Mouse (Mus musculus) WW6 (cell line): Measurements from ENCODE around the gene Rrp9.

Experiments used
- DNase-seq: peaks from one replicate; pipeline ENCODE4 v3.0.0-alpha.2; 2013; ENCODE audit warnings: low read depth, low spot score

Rrp9 gene

DNA sequence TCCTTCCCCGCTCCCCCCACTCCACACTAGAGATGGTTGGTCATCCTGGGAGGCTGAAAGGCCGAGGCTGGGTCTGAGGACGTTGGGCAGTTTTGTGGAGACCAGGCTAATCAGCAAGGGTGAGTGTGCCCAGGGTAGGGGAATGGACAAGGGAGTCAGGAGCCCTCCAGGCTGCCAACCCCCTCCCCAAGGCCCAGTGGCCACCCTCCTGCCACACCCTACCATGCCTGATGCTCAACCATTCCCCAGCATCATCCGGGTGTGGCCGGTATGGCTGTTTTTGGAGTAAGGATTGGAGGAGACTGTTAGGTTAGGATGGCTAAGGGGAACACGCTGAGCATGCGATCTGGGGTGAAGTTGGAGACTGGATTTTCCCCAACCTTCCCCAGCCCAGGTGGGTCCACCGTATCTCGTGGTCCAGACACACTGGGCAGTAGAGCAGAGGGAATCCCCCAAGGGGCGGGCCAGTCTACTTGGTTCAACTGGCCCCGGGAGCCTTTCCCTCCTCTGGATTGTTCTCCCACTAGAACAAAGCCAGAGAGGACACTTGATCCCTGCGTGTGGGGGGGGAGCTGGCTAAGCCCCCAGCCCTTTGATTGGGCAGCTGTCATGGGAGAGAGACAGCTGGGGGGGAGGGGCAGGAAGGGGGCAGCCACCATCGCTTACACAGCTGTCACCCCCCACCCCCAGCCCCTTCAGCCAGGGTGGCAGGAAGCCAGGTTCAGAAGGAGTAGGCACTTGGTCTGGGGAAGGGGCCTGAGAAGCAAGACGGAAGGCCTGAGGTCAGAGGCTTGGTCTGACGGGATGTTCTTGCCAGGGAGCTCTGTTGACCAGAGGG, 19.2 kb upstream of the Rrp9 start:
- no peak for DNase-seq

DNA sequence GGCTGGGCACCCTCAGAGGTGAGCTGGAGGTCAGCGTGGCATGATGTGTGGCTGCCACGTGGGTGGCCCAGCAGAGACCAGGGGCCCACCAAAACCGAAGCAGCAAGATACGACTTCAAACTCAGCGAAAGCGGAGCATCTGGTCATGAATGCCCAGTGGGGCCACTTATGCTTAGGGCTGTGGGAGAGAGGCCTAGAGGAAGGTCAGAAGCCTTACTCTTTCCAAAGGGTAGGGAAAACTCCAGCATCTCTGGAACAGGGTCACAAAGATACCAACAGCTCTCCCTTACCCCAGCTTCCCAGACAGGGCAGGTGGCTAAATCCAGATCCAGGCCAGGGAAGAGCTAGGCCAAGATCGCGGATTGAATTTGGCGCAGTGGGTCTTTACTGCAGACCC, 18.6 kb upstream of the Rrp9 start:
- no peak for DNase-seq

DNA sequence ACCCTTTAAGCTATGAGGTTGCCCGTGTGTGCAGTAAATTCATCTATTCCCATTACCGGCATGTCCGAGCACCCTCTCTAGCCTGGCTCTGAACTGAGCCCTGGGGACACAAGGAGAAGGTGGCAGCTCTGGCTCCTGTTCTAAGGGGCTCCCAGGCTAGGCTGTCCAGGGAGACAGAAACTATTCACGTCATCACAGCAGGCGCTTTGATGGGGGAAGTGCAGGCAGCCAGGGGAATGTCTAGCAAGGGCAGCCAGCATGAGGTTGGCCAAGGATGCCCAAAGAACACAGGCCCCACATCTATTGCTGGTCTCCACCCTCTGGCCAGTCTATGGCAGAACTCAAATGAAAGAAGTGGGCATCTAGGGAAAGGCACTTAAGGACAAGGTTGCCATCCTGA, 17.8 kb upstream of the Rrp9 start:
- no peak for DNase-seq

DNA sequence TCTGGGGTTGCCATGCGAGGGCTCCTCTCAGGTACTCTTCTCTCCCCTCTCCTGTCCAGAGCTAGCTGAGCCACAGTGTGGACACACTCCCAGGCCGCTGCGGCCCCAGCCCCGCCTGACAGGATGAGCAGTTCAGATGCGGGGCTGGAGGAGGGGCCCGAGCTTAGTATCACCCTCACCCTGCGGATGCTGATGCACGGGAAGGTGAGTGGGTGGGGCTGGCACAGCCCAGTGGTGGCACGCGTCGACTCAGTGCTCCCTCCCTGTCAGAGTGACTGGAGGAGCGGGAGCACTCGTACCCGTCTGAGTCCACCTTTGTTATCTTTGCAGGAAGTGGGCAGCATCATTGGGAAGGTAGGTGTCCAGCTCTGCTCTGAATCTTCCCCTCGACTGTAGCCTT, 15.8 kb upstream of the Rrp9 start:
- no peak for DNase-seq

DNA sequence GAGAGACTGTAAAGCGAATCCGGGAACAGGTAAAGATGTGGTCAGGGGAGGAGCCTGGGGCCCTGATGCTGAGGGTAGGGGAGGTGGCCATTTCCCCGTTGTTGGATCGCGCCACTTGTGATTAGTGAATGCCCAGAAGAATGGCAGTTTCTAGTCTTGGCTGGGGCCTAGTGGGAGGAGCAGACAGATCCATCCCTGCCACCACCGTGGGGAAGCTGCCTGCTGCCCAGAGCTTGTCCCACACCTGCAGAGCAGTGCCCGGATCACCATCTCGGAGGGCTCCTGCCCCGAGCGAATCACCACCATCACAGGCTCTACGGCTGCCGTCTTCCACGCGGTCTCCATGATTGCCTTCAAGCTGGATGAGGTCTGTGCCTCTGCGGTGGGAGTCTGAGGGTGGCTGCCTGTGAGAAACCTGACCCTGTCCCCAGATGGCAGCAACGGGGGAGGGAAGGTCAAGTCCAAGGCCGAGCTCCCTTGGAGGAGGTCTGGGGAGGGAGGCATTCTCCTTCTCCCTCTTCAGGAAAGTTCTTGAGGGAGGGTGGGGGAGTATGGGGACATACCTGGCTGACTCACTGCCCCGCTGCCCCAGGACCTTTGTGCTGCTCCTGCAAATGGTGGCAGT, 15.2 kb upstream of the Rrp9 start:
- no peak for DNase-seq

DNA sequence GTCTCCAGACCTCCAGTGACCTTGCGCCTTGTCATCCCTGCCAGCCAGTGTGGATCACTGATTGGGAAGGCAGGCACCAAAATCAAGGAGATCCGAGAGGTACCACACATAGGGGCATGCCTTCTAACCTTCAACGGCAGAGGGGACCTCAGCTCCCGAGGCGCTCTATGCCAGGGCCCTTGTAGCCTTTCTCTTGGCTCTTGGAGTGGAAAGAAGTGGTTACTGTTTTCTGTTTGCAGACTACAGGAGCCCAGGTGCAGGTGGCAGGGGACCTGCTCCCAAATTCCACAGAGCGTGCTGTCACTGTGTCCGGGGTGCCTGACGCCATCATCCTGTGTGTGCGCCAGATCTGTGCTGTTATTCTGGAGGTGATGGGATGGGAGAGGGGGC, 14.7 kb upstream of the Rrp9 start:
- DNase-seq: no peak

DNA sequence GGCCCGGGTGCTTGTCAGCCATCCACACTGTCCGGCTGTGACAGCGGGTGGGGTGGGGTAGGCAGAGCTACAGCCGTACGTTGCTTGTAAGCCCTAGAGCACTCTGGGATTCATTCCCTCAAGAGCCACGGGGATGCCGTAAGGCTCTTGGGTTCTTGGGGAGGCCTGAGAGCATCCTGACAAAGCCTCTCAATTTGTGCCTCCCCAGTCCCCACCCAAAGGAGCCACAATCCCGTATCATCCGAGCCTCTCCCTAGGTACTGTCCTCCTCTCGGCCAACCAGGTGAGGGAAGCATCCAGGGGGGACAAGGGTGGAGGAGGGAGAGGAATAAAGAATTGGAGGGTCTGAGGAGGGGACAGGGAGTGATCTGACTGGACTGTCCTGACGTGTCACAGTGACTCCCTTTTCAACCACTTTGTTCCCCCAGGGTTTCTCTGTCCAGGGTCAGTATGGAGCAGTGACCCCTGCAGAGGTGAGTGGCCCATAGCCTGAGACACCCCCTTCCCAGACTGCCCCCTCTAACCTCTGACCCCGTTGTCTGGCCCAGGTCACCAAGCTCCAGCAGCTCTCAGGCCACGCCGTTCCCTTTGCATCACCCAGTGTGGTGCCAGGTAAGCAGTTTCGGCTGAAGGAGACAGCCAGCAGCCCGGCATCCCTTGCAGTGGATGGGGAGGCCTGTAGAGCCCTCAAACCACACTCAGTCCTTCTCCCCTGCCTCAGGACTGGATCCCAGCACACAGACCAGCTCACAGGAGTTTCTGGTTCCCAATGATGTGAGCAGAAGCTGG, 13.9 kb upstream of the Rrp9 start:
- no peak for DNase-seq

DNA sequence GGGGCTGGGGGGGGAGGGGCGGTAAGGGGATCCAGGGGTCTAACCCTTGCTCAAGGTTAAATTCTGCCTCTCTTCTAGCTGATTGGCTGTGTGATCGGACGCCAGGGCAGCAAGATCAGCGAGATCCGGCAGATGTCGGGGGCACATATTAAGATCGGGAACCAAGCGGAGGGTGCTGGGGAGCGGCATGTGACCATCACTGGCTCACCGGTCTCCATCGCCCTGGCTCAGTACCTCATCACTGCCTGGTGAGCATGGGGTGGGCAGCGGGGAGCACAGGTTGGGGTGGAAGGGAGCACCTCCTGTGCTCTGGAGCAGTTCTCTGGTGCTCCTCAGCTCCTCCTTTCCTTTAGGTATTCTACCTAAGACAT, 13.3 kb upstream of the Rrp9 start:
- no peak for DNase-seq

DNA sequence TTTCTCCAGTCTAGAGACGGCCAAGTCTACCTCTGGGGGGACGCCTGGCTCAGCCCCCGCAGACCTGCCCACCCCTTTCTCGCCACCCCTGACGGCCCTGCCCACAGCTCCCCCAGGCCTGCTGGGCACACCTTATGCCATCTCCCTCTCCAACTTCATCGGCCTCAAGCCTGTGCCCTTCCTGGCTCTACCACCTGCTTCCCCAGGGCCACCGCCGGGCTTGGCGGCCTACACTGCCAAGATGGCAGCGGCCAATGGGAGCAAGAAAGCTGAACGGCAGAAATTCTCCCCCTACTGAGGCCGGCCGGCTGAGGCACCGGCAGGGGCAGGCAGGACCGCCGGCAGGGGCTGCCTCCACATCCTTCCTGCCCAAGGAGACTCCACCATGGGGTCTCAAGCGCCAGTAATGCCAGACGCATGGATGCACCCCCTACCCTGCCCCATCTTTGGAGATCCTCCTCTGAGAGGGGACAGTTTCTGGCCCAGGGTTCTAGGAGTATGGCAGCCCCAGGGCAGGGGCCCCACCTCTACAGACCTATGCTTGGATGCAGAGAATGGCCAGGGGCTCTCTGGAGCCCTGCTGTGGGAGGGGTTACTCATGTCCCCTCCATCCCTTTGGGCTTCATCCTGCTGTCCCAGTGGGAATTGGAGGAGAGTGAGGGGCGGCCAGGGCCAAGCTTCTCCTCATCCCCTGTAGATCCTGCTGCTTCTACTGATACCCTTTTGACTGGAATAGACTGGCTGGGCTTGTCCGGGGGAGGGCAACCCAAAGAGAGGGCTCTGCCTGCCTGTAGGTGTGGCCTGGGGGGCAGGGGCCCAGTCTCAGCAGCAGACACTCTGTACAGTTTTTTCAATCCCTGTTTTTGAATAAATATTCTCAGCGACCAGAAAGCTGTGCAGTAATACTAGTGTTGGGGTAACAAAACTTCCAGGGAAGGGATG, 12.4 kb upstream of the Rrp9 start:
- DNase-seq: no peak

DNA sequence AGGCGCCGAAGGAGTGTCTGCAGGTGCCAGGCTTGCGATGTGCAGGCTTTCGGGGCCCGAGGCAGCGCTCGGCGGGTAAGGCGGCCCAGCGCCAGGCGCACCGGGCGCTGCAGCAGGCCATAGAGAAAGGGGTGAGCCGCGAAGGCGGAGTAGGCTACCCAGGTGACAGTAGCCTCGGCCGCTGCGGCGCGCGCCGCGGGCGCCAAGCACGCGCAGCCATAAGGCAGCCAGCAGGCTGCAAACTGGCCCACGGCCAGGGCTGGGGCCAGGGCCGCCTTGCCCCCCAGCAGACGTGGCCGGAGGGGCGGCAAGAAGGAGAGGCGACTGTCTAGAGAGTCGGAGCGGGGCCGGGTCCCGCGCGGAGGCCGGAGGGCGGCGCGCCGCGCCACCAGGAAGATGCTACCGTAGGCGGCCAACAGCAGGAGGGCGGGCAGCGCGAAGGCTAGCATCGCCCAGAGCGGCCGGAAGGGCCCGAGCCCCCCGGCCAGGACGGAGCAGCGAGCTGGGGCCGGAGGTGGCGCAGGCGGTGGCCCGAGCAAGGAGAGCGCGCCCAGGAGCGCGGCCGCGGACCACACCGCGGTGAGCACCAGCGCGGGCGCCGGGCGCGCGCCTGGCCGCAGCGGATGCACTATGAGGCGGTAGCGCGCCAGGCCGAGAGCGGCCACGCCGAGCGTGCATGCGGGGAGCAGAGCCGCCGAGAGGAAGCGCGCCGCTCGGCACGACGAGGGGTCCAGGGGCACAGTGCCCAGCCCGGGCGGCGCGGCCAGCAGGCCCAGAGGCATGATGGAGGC, 10.8 kb upstream of the Rrp9 start:
- no peak for DNase-seq

DNA sequence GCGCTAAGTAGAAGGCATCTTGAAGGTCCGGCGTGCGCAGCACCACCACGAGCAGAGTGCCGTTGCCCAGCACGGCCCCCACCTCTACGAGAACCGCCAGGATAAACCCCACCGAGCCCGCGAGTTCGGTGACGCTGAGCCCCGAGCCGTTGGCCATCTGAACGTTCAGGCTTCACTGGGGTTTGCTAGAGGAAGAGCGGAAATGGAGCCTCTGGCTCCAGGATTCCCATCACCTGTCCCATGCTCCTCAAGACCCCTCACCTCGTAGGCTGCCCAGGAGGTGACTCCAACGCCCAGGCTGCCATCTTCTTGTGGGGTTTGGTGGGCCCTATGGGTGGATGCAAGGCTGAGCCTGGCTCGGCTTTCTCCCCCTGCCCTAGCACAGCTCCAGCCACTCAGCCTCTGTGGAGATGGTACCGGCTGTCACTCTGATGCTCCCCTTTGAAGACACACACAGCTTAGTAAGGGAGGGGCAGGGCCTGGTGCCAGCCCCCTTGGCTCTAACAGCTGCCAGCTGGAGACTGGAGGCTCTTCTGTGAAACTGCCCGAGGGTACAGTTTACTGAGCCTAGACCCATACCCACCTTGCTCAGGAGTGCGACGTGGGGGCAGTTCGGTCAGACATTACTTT, 10.1 kb upstream of the Rrp9 start, which contains the start of gene Gpr62:
Gpr62 (minus strand) TSS at position 368 of the 630 bp plus-strand sequence.
- no peak for DNase-seq

DNA sequence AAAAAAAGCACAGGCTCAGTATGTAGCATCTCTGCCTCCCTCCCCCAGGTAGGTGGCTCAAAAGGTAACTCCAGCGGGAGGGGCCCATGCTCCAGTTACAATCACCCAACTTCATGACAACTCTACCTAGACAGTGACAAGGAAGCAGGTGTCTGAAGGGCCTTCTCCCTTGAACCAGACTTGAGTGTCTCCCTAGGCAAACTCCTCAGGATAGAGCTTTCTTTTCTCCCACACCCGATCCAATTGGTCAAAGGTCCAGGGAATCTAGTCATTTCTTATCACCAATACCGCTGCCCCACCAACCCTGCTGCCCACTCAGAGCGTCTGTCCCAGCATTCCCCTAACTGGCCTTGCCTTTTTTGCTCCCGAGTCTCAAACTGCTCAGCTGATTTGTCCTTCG, 9.0 kb upstream of the Rrp9 start:
- no peak for DNase-seq

DNA sequence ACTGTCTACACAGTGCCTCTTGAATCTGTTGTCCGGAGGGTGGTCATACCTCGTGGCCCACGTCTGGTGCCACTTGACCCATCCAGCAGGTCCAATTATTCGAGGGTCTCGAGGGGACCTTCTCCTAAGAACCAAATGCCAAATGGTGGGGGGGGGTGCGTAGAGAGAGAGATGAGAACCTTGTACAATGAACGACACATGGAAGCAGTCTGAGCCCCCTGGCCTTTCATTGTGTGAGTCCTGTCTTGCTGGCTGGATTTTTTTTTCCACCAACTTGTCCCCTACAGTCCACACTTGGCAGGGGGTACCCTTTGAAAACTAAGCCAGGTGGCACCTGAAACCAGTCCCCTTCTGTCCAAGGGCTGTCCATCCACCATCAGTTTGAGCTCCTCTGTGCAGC, 8.0 kb upstream of the Rrp9 start:
- DNase-seq: no peak

DNA sequence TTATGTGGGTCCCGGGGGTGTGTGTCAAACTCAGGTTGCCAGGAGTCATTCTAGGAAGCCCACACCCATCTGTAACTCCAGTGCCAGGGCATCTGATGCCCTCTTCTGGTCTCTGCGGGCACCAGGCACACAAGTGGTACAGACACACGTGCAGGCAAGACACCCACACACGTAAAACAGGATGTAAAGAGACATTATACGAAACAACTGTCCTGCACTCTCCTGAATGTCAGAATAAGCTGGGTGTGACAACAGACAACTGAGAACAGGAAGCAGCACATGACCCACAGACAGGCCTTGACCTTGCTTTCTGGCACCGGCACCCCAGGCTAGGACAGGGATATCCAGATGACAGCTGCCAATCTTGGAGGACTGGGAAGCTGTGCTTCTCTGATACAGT, 6.4 kb upstream of the Rrp9 start:
- no peak for DNase-seq

DNA sequence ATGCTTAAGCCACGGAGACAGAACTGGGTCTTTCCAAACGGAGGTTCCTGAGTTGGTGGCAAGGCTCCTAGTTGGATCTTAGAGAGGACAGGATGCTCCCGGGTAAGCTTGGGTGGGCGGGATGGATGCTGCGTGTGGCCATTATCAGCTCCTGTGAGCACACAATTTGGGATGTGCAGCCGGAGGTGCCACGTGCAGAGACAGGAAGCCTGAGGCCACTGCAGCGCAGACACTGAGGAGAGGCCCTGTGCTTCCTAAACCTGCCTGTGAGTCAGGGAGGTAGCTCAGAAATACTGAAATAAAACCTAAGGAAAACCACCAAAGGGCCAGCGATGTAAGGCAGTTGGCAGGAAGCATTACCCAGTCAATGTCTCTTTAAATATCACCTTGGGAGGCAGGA, 6.0 kb upstream of the Rrp9 start:
- DNase-seq: no peak

DNA sequence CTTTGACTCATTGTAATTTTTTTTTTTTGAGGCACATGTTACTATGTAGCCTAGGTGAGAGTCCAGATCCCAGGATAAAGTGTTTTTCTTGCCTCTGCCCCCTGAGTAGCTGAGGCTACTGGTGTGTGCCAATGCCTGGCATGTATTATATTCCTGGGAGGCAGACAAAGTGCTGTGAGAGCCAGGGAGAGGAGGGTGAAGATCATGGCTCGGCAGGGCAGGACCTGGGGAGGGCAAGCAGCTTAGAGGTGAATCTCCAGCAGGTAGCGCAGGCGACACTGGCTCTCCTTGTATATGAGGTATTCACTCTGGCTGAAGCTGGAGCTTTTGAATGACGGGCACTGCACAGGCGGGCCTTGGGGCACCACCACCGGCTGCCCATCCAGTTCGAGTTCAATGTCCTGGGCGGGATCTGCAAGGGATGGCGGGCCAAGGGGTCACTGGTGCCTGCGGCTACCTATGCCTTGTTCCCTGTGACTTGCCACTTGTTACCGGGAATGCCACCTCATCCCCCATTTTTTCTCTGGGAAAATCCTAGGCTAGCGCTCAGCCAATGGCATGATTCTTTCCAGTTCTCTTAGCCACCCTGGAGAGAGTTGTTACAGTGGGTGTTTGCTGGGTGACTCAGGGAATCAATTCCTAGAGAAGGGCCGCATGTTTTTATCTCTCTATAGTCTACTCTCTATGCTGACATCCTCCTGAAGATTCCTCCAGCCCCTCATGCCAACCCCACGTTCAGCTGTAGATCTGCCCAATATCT, 4.6 kb upstream of the Rrp9 start:
- DNase-seq: no peak

DNA sequence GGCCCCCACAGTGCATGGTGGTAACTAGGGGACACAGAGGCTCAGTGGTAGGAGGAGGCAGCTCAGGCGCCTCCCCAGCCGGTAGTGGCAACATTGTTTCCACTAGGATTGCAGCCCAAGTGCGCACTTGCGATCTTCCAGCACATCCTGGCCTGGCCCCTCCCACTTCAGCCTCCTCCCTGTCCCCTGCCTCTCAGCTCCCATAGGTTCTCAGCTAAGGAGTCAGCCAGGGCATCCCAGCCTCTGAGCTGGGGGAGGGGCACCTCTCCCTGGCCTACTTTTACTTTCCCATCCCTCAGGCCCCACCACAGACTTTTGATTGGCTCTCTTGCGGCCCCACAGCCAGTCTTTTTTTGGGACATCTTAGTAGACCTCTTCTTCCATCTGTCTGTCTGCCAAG, 3.9 kb upstream of the Rrp9 start:
- no peak for DNase-seq

DNA sequence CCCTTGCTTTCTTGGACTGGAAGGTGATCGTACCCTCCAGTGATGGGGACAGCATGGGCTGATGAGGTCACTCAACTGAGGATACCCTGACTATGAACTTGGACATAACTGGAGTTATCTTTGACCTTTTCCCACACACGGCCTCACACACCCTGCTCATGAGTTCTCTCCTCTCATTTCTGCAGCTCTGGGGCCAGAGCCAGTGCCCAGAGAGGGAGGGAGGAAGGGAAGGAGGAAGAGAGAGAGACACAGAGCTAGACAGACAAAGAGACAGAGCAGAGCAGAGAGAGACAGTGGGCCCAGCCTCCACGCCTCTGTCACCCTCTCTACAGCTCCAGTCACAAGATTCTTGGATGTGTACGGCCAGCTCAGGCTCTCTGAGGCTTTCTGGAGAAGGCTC, 3.4 kb upstream of the Rrp9 start:
- DNase-seq: no peak

DNA sequence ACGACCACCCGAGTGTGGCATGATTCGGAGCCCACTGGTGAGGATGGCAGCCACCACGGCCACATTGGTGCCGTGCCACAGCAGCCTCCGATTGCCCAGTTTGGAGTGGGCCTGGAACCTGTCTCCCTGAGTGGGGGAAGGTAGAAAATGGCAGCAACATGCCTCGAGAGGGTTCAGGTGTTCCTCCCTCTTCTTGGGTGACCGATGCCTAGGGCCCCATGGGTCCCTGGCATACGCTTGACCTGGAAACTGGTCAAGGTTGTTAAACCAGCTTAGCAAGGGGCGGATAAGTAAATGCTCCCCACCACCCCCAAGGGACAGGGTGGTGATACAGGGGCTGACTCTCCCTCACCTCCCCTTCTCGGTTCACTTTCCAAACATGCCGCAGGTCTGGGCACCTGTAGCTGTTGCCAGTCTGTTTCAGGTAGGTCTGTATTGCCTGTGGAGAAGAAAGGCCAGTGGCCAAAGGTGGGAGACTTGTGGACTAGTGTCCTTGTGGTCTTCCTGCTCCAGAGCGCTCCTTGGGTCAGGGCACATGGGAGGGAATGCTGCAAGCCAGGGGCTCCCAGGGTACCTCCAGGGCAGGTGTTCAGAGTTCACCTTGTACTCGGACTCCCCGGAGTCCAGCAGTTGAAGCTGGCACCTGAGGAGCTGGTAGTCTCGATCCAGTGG, 2.5 kb upstream of the Rrp9 start:
- no peak for DNase-seq
